Mouse (Mus musculus) lung, embryonic 14.5 days (tissue): ENCODE data around the gene Med1. TPM values are rescaled to one million over a fixed set of nuclear protein-coding genes. Genes with fewer than 3 reads are reported as not detected.
A peak's percentile ranks its signal among the peaks of the same experiment; 100 is the strongest.
"Not testable (repeated sequence)": the region's sequence is repeated elsewhere in the genome, so short reads cannot be mapped to it uniquely, and the experiment has no call there.

Source experiments
- ATAC-seq: fragments of 200-750 bp; cut with Nextera tagmentation; 2 replicates; pipeline ENCODE4 v1.8.0; 2017; ENCODE audit warnings: mild to moderate bottlenecking, moderate TSS enrichment, moderate library complexity; ENCODE audit not compliant: insufficient read depth
- DNase-seq: peaks from one replicate; pipeline ENCODE4 v3.0.0-alpha.2; 2015
- H3K27ac ChIP-seq: fragments of 300-500 bp; sonication (generic); 2 replicates; pipeline ENCODE4 v1.5.1; 2014; ENCODE audit warnings: low read depth, mild to moderate bottlenecking, moderate library complexity
- H3K27me3 ChIP-seq: fragments of 300-500 bp; sonication (generic); 2 replicates; pipeline ENCODE4 v1.6.1; 2014; ENCODE audit warnings: low read length, control low read depth; ENCODE audit not compliant: insufficient read depth
- H3K36me3 ChIP-seq: fragments of 300-500 bp; sonication (generic); 2 replicates; pipeline ENCODE4 v1.6.1; 2014; ENCODE audit warnings: control low read depth; ENCODE audit not compliant: insufficient read depth
- H3K4me1 ChIP-seq: fragments of 300-500 bp; sonication (generic); 2 replicates; pipeline ENCODE4 v1.6.1; 2014; ENCODE audit warnings: antibody characterized with exemption, control low read depth; ENCODE audit not compliant: insufficient read depth
- H3K4me2 ChIP-seq: fragments of 300-500 bp; sonication (generic); 2 replicates; pipeline ENCODE4 v1.6.1; 2014; ENCODE audit warnings: mild to moderate bottlenecking
- H3K4me3 ChIP-seq: fragments of 300-500 bp; sonication (generic); 2 replicates; pipeline ENCODE4 v1.5.1; 2014; ENCODE audit warnings: low read depth, low read length
- H3K9ac ChIP-seq: fragments of 300-500 bp; sonication (generic); 2 replicates; pipeline ENCODE4 v1.6.1; 2014
- H3K9me3 ChIP-seq: fragments of 300-500 bp; sonication (generic); 2 replicates; pipeline ENCODE4 v1.6.1; 2016; ENCODE audit warnings: low read depth, low read length, control low read depth
- CTCF ChIP-seq: IDR thresholded peaks from 2 replicates; pipeline ENCODE4 v1.5.1; 2016; ENCODE audit warnings: antibody characterized with exemption, low read depth
- WGBS: fragments of 180-500 bp; shearing (Covaris S2); extraction: QIAGEN DNeasy Blood & Tissue Kit; methylation state at CpG from one replicate; pipeline ENCODE4 v1.1.7; 2014; 5-methylcytosine and 5-hydroxymethylcytosine counted together
- polyA plus RNA-seq: library from polyadenylated mRNA; unstranded; fragments of >200 nt; fragmentation: Nextera tagmentation; extraction: Ambion mirVana; gene quantifications from 2 replicates; pipeline ENCODE4 v1.2.1, GENCODE M21; 2014

The Med1 gene
- polyA plus RNA-seq, result 62.4 and 62.8 TPM in 2 replicates

- DNase-seq (peak; percentile 99), ATAC-seq (peak; percentile 96)
- TF ChIP-seq CTCF, result no peak
- Histone ChIP-seq H3K4me3 (peak within 1 kb of the TSS; percentile 67), H3K9ac (peak within 1 kb of the TSS; percentile 90), H3K9me3 (no peaks in the 10 kb centered on the region), H3K27ac (peak within 1 kb of the TSS; percentile 88), H3K27me3 (no peaks in the 10 kb centered on the region), H3K4me1 (peaks cover 8% of the 10 kb centered on the region), H3K36me3 (peaks cover 22% of the 10 kb centered on the region), H3K4me2 (peak within 1 kb of the TSS; percentile 77)
- WGBS, result under 1% methylated on average over 53 of the region's 53 CpGs
These were observed at the start of gene Med1 for GRCm38 (mm10) chr11:98192901-98193805. Gene Med1, minus strand, starts transcription at chr11:98193293.

- DNase-seq (no peak), ATAC-seq (no peak)
- WGBS, result 91% methylated on average over 3 of the region's 3 CpGs
- H3K9me3 ChIP-seq, result no peaks in the 10 kb centered on the region
- H3K4me3 ChIP-seq, result no peak overlapping the region
- no peaks in the 10 kb centered on the region for H3K4me1 ChIP-seq
- peaks cover 90% of the 10 kb centered on the region for H3K36me3 ChIP-seq
- H3K27ac ChIP-seq, result no peak overlapping the region
- no peaks in the 10 kb centered on the region for H3K27me3 ChIP-seq
- TF ChIP-seq CTCF, result no peak
- no peak overlapping the region for H3K4me2 ChIP-seq
- H3K9ac ChIP-seq, result no peak overlapping the region
These were observed 45.9 kb upstream of the Med1 start for GRCm38 (mm10) chr11:98238995-98239394.

GRCm38 (mm10) chr11:98238416-98238815 is 45.3 kb upstream of the Med1 start:
- Histone ChIP-seq H3K9ac (no peak overlapping the region), H3K4me1 (no peaks in the 10 kb centered on the region), H3K9me3 (no peaks in the 10 kb centered on the region), H3K27me3 (no peaks in the 10 kb centered on the region), H3K4me3 (no peak overlapping the region), H3K4me2 (no peak overlapping the region), H3K36me3 (peaks cover 89% of the 10 kb centered on the region), H3K27ac (no peak overlapping the region)
- no peak for ATAC-seq
- WGBS, result 78% methylated on average over 3 of the region's 3 CpGs
- TF ChIP-seq CTCF, result no peak
- no peak for DNase-seq

GRCm38 (mm10) chr11:98226349-98226748 is 33.3 kb upstream of the Med1 start:
- Histone ChIP-seq H3K4me2 (no peak overlapping the region), H3K4me3 (no peak overlapping the region), H3K9me3 (no peaks in the 10 kb centered on the region), H3K4me1 (no peaks in the 10 kb centered on the region), H3K27me3 (no peaks in the 10 kb centered on the region), H3K9ac (no peak overlapping the region), H3K27ac (no peak overlapping the region), H3K36me3 (peaks cover 81% of the 10 kb centered on the region)
- no peak for TF ChIP-seq CTCF
- DNase-seq (no peak), ATAC-seq (no peak)
- WGBS, result 91% methylated on average over 1 of the region's 1 CpGs

- Histone ChIP-seq H3K4me1 (no peaks in the 10 kb centered on the region), H3K4me2 (no peak overlapping the region), H3K27me3 (no peaks in the 10 kb centered on the region), H3K27ac (no peak overlapping the region), H3K36me3 (peaks cover 87% of the 10 kb centered on the region), H3K9me3 (no peaks in the 10 kb centered on the region), H3K9ac (no peak overlapping the region), H3K4me3 (no peak overlapping the region)
- DNase-seq, result no peak
- no peak for ATAC-seq
- 80% methylated on average over 1 of the region's 1 CpGs for WGBS
- no peak for TF ChIP-seq CTCF
These were observed 20.2 kb upstream of the Med1 start for GRCm38 (mm10) chr11:98213311-98213710.

GRCm38 (mm10) chr11:98209661-98210060 is 16.6 kb upstream of the Med1 start:
- not testable (repeated sequence) for H3K4me2 ChIP-seq, ATAC-seq, H3K4me1 ChIP-seq, H3K4me3 ChIP-seq, DNase-seq, H3K27me3 ChIP-seq, H3K27ac ChIP-seq, H3K9ac ChIP-seq, H3K9me3 ChIP-seq
- WGBS, result 84% methylated on average over 4 of the region's 5 CpGs
- H3K36me3 ChIP-seq, result peaks cover 70% of the 10 kb centered on the region

- not testable (repeated sequence) for H3K9ac ChIP-seq, H3K27ac ChIP-seq, H3K4me1 ChIP-seq, H3K9me3 ChIP-seq, DNase-seq, ATAC-seq, H3K27me3 ChIP-seq
- Histone ChIP-seq H3K4me2 (peak overlapping the region; percentile 63), H3K4me3 (peak overlapping the region; percentile 36), H3K36me3 (peaks cover 38% of the 10 kb centered on the region)
- 75% methylated on average over 3 of the region's 3 CpGs for WGBS
These were observed 13.2 kb upstream of the Med1 start for GRCm38 (mm10) chr11:98206281-98206680.
